Mouse (Mus musculus): ENCODE data around the gene Paxx. TPM values are rescaled to one million over a fixed set of nuclear protein-coding genes. Genes with fewer than 3 reads are reported as not detected.

Paxx gene
- polyA plus RNA-seq, 1 experiment from 2014 or later: 15.6 TPM

GRCm38 (mm10) chr2:25497846-25498575, 37.1 kb upstream of the Paxx start:
- no peak for DNase-seq (ENCODE audit: low spot score)
- 55% methylated on average over 6 of the region's 6 CpGs for WGBS
- peaks cover 44% of the 10 kb centered on the region for H3K4me1 ChIP-seq

GRCm38 (mm10) chr2:25496462-25496861, 35.6 kb upstream of the Paxx start:
- Histone ChIP-seq H3K36me3 (no peaks in the 10 kb centered on the region), H3K27ac (no peak overlapping the region), H3K4me1 (peaks cover 33% of the 10 kb centered on the region), H3K27me3 (ENCODE audit: insufficient read depth, poor library complexity, severe bottlenecking) (no peaks in the 10 kb centered on the region), H3K4me3 (no peak overlapping the region), H3K9me3 (no peaks in the 10 kb centered on the region)
- 38% methylated on average over 4 of the region's 4 CpGs for WGBS
- DNase-seq (ENCODE audit: low spot score): no peak

More at GRCm38 (mm10) chr2:25497846-25498575, 37.1 kb upstream of the Paxx start:
- peak overlapping the region; percentile 47; the same call in 1 of the 2 replicates for H3K27ac ChIP-seq
- no peaks in the 10 kb centered on the region for H3K27me3 ChIP-seq (ENCODE audit: insufficient read depth, poor library complexity, severe bottlenecking)
- H3K4me3 ChIP-seq: no peak overlapping the region
- peaks cover 8% of the 10 kb centered on the region for H3K36me3 ChIP-seq
- no peaks in the 10 kb centered on the region for H3K9me3 ChIP-seq

- Histone ChIP-seq H3K4me3 (no peak within 1 kb of the TSS), H3K4me1 (peaks cover 12% of the 10 kb centered on the region), H3K27ac (no peak within 1 kb of the TSS), H3K9me3 (no peaks in the 10 kb centered on the region), H3K27me3 (ENCODE audit: insufficient read depth, poor library complexity, severe bottlenecking) (0 out of 2 replicates have a peak, but pooled peaks cover 6% of the 10 kb centered on the region), H3K36me3 (no peaks in the 10 kb centered on the region)
- WGBS: 79% methylated on average over 5 of the region's 5 CpGs
- no peak for DNase-seq (ENCODE audit: low spot score)
Measured at GRCm38 (mm10) chr2:25493476-25493961, 32.6 kb upstream of the Paxx start, which contains the start of gene Lcn12. Gene Lcn12 (minus strand): TSS chr2:25493911.

GRCm38 (mm10) chr2:25492988-25493387, 32.1 kb upstream of the Paxx start:
- no peaks in the 10 kb centered on the region for H3K36me3 ChIP-seq
- no peak for DNase-seq (ENCODE audit: low spot score)
- WGBS: 72% methylated on average over 5 of the region's 5 CpGs
- peaks cover 8% of the 10 kb centered on the region; the same call in 1 of the 2 replicates for H3K27me3 ChIP-seq (ENCODE audit: insufficient read depth, poor library complexity, severe bottlenecking)
- no peaks in the 10 kb centered on the region for H3K9me3 ChIP-seq
- no peak overlapping the region for H3K27ac ChIP-seq
- H3K4me3 ChIP-seq: no peak overlapping the region
- H3K4me1 ChIP-seq: peaks cover 7% of the 10 kb centered on the region

GRCm38 (mm10) chr2:25488671-25489068, 27.8 kb upstream of the Paxx start:
- Histone ChIP-seq H3K4me3 (no peak overlapping the region), H3K27me3 (ENCODE audit: insufficient read depth, poor library complexity, severe bottlenecking) (peaks cover 26% of the 10 kb centered on the region; the same call in 1 of the 2 replicates), H3K27ac (no peak overlapping the region), H3K9me3 (no peaks in the 10 kb centered on the region), H3K4me1 (no peaks in the 10 kb centered on the region), H3K36me3 (no peaks in the 10 kb centered on the region)
- no peak for DNase-seq (ENCODE audit: low spot score)
- 73% methylated on average over 7 of the region's 7 CpGs for WGBS

GRCm38 (mm10) chr2:25487965-25488670, 27.2 kb upstream of the Paxx start:
- 74% methylated on average over 6 of the region's 6 CpGs for whole genome bisulfite sequencing
- DNase-seq (ENCODE audit: low spot score): no peak
- H3K9me3 ChIP-seq: no peaks in the 10 kb centered on the region
- peaks cover 30% of the 10 kb centered on the region; the same call in 1 of the 2 replicates for H3K27me3 ChIP-seq (ENCODE audit: insufficient read depth, poor library complexity, severe bottlenecking)
- H3K4me1 ChIP-seq: no peaks in the 10 kb centered on the region
- no peaks in the 10 kb centered on the region for H3K36me3 ChIP-seq
- H3K27ac ChIP-seq: no peak overlapping the region
- no peak overlapping the region for H3K4me3 ChIP-seq

GRCm38 (mm10) chr2:25484901-25485647, 24.2 kb upstream of the Paxx start:
- H3K9me3 ChIP-seq: no peaks in the 10 kb centered on the region
- DNase-seq (ENCODE audit: low spot score): no peak
- H3K4me1 ChIP-seq: no peaks in the 10 kb centered on the region
- no peak overlapping the region for H3K27ac ChIP-seq
- peaks cover 29% of the 10 kb centered on the region; the same call in 1 of the 2 replicates for H3K27me3 ChIP-seq (ENCODE audit: insufficient read depth, poor library complexity, severe bottlenecking)
- 69% methylated on average over 11 of the region's 11 CpGs for WGBS
- H3K36me3 ChIP-seq: no peaks in the 10 kb centered on the region
- H3K4me3 ChIP-seq: no peak overlapping the region

- no peak overlapping the region for H3K27ac ChIP-seq
- no peaks in the 10 kb centered on the region for H3K9me3 ChIP-seq
- H3K27me3 ChIP-seq (ENCODE audit: insufficient read depth, poor library complexity, severe bottlenecking): peaks cover 26% of the 10 kb centered on the region; the same call in 1 of the 2 replicates
- WGBS: 19% methylated on average over 7 of the region's 7 CpGs
- no peak for DNase-seq (ENCODE audit: low spot score)
- no peak overlapping the region for H3K4me3 ChIP-seq
- H3K36me3 ChIP-seq: no peaks in the 10 kb centered on the region
- no peaks in the 10 kb centered on the region for H3K4me1 ChIP-seq
Measured at GRCm38 (mm10) chr2:25482969-25483368, 22.1 kb upstream of the Paxx start.

GRCm38 (mm10) chr2:25480541-25480940, 19.6 kb upstream of the Paxx start:
- no peaks in the 10 kb centered on the region for H3K4me1 ChIP-seq
- no peaks in the 10 kb centered on the region for H3K9me3 ChIP-seq
- peaks cover 30% of the 10 kb centered on the region; the same call in 1 of the 2 replicates for H3K27me3 ChIP-seq (ENCODE audit: insufficient read depth, poor library complexity, severe bottlenecking)
- no peak overlapping the region for H3K27ac ChIP-seq
- DNase-seq (ENCODE audit: low spot score): no peak
- no peak overlapping the region for H3K4me3 ChIP-seq
- WGBS: 73% methylated on average over 1 of the region's 1 CpGs
- H3K36me3 ChIP-seq: no peaks in the 10 kb centered on the region

GRCm38 (mm10) chr2:25479551-25480311, 18.8 kb upstream of the Paxx start:
- H3K36me3 ChIP-seq: no peaks in the 10 kb centered on the region
- H3K4me1 ChIP-seq: no peaks in the 10 kb centered on the region
- no peak for DNase-seq (ENCODE audit: low spot score)
- no peak overlapping the region for H3K27ac ChIP-seq
- no peaks in the 10 kb centered on the region for H3K9me3 ChIP-seq
- 70% methylated on average over 10 of the region's 10 CpGs for WGBS
- peaks cover 24% of the 10 kb centered on the region; the same call in 1 of the 2 replicates for H3K27me3 ChIP-seq (ENCODE audit: insufficient read depth, poor library complexity, severe bottlenecking)
- H3K4me3 ChIP-seq: no peak overlapping the region

GRCm38 (mm10) chr2:25477967-25478675, 17.2 kb upstream of the Paxx start:
- 83% methylated on average over 3 of the region's 3 CpGs for WGBS
- no peaks in the 10 kb centered on the region for H3K4me1 ChIP-seq
- H3K27ac ChIP-seq: no peak overlapping the region
- H3K27me3 ChIP-seq (ENCODE audit: insufficient read depth, poor library complexity, severe bottlenecking): peaks cover 12% of the 10 kb centered on the region; the same call in 1 of the 2 replicates
- DNase-seq (ENCODE audit: low spot score): no peak
- H3K36me3 ChIP-seq: no peaks in the 10 kb centered on the region
- H3K9me3 ChIP-seq: no peaks in the 10 kb centered on the region
- H3K4me3 ChIP-seq: no peak overlapping the region
